Mouse (Mus musculus) layer of hippocampus, adult 8-10 months (tissue): Measurements from ENCODE around the gene Zfp239. TPM values are rescaled to one million over a fixed set of nuclear protein-coding genes. Genes with fewer than 3 reads are reported as not detected.

ENCODE experiments used
- DNase-seq, 2 experiments: peaks; one replicate each; pipeline ENCODE4 v3.0.0; 2022; ENCODE audit warnings: low spot score in 2 of 2
- total RNA-seq, 4 experiments: library from RNA; stranded (reverse); gene quantifications; 2 replicates each; pipeline ENCODE4 v1.2.4; 2022

Gene Zfp239
- total RNA-seq, 4 experiments from 2014 or later: 32.3 to 45.5 (median 38.4) TPM

DNA sequence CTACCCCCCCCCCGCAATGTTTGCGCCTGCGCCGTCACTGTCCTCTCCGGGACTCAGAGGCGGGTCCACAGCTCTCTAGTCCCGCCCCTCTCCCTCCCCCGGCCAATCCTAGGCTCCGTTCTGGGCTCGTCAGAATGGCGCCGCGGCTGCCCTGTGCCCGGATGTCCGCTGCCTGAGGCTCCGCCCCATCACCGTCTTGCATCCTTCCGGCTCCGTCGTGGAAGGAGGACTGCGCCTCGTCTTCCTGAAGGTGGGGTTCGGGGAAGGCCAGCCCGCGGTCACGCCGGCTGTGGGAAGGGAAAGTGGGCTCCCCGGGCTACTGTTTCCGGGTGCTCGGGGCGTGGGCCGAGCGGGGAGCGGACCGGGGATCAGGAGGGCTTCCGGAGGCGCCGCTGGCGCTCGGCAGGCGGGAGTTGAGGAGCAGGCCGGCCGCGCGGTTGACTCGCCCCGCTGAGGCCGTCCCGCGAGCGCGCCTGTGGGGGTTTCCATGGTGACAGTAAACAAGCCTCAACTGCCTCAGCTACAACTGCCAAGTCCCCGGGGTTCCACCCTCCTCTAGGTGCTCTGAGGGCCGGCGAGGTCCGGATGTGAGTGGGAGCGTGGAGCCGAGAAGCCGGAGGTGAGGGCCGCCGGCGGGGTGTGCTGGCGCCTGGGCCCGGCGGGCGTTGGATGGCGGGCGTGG is 44.8 kb downstream of the Zfp239 start:
- peak; percentile 97 for DNase-seq

DNA sequence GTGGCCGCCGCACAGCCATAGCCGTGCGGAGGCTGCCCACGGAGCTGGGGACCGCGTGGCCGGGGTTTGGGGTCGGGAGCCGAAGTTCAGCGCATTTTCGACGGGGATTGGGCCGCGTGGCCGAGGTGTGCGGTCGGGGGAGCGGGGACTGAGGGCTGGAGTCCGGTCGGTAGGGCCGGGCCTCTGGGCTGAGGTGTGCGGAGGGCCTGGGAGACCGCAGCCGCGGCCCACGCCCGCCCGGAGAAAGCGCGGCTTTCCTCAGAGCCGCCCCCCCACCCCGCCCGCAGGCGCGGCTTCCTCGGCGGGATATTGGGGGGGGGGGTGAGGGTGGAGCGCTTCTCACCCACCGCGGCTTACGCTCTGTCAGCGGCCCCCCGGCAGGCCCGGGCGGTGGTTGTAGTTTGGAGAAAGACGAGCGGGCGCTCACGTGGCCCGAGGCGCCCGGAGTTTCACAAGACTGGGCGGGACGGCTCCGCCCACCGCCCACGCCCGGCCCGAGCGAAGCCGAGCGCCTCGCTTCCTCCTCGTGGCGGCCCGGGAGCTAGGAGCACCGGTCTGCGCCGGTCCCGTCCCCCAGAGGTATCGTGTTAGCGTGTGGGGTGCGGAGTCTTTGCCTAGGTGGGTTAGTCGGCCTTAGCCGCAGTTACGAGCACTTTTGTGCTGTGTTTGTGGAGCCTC is 45.5 kb downstream of the Zfp239 start:
- peak; percentile 44 to 45 for DNase-seq

DNA sequence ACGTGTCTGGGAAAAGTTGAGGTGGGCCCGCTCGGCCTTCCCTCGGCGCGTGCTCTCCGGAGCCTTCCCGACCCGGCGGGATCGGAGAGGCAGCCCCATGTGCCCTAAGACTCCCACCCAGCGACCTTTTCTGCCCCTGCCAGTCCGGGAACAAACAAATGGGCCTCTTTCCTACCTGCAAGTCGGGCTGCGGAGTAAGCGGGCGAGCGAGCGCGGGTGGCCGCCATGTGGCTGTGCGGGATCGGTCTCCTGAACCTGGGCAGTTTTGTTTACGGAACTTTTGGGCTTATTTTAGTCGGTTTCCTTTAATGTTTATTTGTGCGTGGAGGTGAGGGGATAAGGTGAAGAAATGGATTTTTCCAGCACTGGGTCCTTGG is 46.1 kb downstream of the Zfp239 start:
- no peak for DNase-seq

DNA sequence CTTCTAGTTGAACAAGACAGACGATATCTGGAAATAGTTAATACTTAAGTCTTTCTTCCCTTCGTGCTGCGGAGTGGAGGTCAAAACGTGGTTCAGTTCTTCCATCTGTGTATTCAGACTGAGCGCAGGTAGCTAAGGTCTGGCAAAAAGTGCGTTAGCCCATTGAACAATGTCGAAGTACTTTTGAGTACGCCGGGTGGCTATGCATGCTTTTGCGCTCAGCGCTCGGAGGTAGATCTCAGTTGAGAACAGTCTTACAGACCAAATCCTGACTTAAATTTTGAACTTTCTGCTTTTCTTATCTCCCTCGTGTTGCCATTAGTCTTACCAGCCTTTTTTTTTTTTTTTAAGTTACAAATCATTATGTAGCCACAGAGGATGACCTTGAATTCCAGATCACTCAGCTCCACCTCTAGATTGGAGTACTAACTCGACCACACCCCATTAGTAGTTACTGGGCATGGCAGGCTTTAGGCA is 46.6 kb downstream of the Zfp239 start:
- DNase-seq: no peak

DNA sequence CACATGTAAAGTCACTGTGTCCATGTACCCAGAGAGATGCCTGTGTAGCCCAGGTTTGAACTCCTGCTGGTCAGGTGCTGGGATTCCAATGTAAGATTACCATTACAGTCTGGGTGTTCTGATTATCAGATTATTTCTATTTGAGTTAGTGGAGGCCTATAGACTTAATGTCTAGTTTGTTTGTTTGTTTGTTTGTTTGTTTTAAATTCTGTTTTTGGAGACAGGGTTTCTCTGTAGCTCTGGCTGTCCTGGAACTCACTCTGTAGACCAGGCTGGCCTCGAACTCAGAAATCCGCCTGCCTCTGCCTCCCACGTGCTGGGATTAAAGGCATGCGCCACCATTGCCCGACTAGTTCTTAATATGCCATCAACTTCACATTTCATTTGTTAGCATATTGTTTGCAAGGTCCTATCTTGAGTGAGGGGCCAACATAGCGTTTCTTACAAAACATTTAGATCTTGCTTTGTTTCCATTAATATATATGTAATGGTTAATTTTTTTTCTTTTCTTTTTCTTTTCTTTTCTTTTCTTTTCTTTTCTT is 48.3 kb downstream of the Zfp239 start:
- DNase-seq: no peak

DNA sequence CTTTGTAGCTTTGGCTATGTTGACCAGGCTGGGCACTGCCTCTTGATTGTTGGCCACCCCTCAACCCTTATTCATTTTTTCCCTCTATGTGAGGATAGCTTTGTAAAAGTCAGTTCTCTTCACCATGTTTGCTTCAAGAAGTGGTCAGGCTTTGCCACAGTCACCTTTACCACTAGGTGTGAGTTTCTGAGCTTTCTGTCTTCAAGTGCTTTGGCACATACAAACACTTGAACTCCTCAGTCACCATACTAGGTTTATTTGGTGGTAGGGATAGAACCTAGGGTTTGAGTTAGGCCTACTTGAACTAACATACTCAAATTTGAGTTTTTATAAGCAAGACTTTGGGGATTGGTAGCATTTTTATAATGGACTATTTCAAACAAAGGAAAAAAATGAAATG is 52.6 kb downstream of the Zfp239 start:
- no peak for DNase-seq

DNA sequence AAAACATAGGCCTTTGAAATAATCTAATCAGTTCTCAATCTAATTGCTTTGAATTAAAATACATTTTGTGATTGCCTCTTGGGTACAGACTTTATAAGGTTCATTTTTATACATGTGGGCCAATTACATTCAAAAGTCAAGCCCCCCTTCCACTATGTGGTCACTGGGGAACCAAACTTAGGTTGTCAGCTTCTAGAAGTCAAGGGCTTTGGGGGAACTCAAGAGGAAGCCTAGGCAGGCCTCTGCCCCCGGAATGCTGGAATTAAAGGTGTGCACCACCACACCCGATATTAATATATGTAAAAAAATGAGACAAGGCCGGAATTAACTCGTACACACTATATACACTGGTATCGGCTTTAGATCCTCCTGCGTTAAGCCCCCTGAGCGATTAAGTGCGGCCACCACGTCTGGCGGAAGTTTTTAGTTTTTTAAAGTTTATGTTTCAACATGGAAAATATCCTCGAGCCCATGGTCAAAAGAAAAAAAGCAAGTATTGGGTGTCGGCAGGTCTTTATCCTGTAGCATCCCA is 54.4 kb downstream of the Zfp239 start:
- no peak for DNase-seq

DNA sequence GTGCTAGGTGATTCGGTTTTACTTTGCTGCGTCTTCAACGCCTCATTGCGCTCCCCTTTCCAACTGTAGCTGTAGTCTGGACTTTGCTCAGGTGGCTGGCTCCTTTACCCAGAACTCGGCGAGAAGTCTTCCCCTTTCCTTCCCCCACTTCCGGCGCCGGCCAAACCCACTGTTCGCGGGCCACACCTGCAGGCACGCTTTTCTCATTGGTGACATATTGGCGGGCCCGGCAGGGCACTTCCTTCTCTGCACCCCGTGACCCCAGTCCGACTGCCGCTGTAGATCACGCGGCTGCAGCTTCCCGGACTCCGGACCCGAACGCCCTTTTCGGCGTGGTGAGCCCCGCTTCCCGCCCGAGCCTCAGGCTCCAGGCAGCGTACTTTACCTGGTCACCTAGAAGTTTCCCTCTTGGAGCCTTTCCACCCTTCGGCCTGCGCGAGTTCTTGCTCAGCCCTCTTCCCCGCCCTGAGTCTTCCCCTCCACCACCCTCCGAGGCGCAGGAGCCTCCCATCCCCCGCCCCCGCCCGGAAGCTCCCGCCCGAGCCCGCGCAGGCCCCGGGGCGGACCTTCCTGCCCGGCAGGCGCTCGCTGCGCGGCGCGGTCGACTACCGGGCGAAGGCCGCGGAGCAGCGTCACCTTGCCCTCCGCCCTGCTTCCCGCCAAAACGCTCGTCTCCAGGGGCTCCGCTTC is 55.0 kb downstream of the Zfp239 start:
- peak in 1 of 2 experiments; percentile 29 for DNase-seq

DNA sequence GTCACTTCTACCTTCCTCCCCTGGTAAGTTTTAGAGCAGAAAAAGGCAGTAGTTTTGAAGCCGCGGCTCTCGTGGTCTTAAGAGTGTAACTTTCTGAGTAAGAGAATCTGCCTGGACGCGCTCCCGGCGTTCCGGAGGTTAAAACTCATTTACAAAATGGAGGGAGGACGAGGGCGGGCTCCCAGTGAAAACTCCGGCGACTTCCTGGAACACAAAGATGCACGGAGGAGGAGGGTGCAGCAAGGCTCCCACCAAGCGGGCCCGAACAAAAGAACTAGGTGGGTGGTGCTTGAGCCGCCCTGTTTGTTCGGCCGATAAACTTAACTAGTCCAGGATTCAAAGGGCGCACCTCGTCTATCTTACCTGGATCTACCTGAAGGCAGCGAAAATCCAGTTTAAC is 55.7 kb downstream of the Zfp239 start:
- DNase-seq: no peak

DNA sequence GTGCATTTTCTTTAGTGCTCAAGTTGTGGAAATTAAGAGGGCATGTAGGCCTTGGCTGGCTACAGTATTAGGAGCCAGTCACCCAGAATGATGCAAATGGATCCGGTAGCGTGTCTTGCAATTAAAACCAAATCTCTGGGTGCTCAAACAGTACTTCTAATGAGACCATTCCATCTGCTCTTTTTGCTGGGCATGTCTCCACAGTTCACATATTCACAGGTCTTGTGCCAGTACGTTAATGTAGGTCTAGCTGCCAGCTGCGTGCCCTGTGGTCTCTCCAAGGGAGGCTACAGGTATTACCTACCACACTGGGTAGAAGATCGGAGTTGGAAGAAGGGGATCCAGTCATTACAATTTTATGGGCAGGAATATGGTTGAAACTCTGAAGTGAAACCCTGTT is 56.1 kb downstream of the Zfp239 start:
- DNase-seq: no peak

DNA sequence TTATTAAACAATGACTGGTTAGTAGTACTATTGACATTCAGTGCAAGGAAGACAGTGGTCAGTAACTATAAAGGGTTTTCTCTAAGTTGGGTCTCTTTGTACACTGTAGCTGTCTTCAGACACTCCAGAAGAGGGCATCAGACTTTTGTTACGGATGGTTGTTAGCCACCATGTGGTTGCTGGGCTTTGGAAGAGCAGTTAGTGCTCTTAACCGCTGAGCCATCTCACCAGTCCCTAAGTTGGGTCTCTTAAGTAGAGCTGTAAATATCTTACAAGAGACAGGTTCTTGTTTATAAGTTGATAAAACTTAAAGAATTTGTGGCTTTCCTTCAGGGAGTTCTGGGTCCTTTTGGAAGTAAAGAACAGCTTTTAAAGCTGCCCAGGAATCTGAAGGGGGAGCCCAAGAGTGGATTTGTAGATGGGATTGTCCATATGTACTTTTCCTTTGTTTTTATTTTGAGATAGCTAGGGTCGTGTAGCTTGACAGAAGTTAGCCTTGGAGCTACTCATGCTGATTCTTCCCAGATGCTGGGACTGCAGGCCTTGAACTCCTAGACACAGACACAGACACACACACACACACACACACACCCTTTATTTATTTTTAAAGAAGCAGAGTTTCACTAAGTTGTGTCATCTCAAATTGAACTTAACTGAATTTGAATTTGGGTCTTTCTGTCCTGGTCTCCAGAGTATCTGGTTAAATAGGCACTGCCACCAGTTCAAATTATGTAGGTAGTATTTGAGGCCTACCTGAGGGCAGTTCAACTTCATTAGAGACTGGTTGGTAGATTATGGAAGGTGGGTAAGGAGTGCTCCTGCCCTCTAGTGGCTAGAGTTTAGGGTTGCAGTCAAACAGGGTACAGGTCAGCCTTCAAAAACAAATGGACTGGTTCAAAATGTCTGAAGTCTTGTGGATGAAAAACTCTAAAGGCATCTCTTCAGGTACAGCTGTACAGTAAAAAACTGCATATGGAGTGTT is 59.0 kb downstream of the Zfp239 start:
- no peak for DNase-seq

DNA sequence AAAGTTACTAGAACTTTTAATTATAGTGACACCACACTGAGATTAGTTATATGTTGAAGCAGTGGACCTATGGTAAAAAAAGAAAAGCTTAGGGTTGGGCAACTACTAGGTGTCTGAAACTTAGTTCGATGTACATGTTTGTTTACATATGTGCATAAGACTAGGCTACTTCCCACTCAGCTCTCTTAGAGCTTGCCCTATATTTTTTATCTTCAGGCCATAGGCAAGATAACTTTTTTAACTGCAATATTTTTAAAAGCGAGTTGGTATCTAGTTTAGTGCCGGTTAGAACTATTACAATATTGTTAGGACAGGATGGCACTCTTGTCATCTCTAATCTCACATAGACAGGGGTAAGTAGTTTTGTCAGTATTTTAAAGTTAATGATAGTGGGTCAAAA is 60.1 kb downstream of the Zfp239 start:
- DNase-seq: no peak

Other genes with a start within 250 kb of the Zfp239 start
- 10 to 100 TPM; 48.0 to 51.4 (median 50.4) TPM for gene Zfp637, start 20.9 kb upstream of the Zfp239 start, total RNA-seq
- 100 to 1,000 TPM; 119 to 160 (median 148) TPM for gene Hnrnpf, start 38.2 kb downstream of the Zfp239 start, total RNA-seq
- gene Fxyd4, start 75.6 kb downstream of the Zfp239 start, total RNA-seq: not detected
- 100 to 1,000 TPM; 183 to 212 (median 202) TPM for gene Rasgef1a, start 149.3 kb downstream of the Zfp239 start, total RNA-seq